Mouse (Mus musculus) intestine, embryonic 15.5 days (tissue): Measurements from ENCODE around the gene Polr2c. TPM values are rescaled to one million over a fixed set of nuclear protein-coding genes. Genes with fewer than 3 reads are reported as not detected.
A peak's percentile ranks its signal among the peaks of the same experiment; 100 is the strongest.

Source experiments
- ATAC-seq: fragments of 200-750 bp; cut with Nextera tagmentation; 2 replicates; pipeline ENCODE4 v1.8.0; 2017; ENCODE audit warnings: moderate TSS enrichment, moderate library complexity
- H3K27ac ChIP-seq: fragments of 300-500 bp; sonication (generic); 2 replicates; pipeline ENCODE4 v1.5.1; 2015; ENCODE audit warnings: mild to moderate bottlenecking, inconsistent platforms
- H3K27me3 ChIP-seq: fragments of 300-500 bp; sonication (generic); replicated peaks from 2 replicates; pipeline ENCODE4 v1.6.1; 2015; ENCODE audit warnings: inconsistent platforms
- H3K36me3 ChIP-seq: fragments of 300-500 bp; sonication (generic); 2 replicates; pipeline ENCODE4 v1.6.1; 2015; ENCODE audit warnings: inconsistent platforms
- H3K4me1 ChIP-seq: fragments of 300-500 bp; sonication (generic); replicated peaks from 2 replicates; pipeline ENCODE4 v1.6.1; 2015; ENCODE audit warnings: inconsistent platforms
- H3K4me2 ChIP-seq: fragments of 300-500 bp; sonication (generic); replicated peaks from 2 replicates; pipeline ENCODE4 v1.6.1; 2015; ENCODE audit warnings: mild to moderate bottlenecking, inconsistent platforms
- H3K4me3 ChIP-seq: fragments of 300-500 bp; sonication (generic); replicated peaks from 2 replicates; pipeline ENCODE4 v1.5.1; 2015; ENCODE audit warnings: inconsistent platforms
- H3K9ac ChIP-seq: fragments of 300-500 bp; sonication (generic); 2 replicates; pipeline ENCODE4 v1.6.1; 2015; ENCODE audit warnings: inconsistent platforms
- H3K9me3 ChIP-seq: fragments of 300-500 bp; sonication (generic); 2 replicates; pipeline ENCODE4 v1.6.1; 2016; ENCODE audit warnings: inconsistent platforms
- WGBS: fragments of 180-500 bp; shearing (Covaris S2); methylation state at CpG from one replicate; pipeline ENCODE4 v1.1.7; 2015; 5-methylcytosine and 5-hydroxymethylcytosine counted together
- polyA plus RNA-seq: library from polyadenylated mRNA; unstranded; fragments of >200 nt; fragmentation: Nextera tagmentation; extraction: Ambion mirVana; gene quantifications from 2 replicates; pipeline ENCODE4 v1.2.1, GENCODE M21; 2015

The Polr2c gene
- polyA plus RNA-seq, 1 experiment from 2014 or later: 126 TPM

DNA sequence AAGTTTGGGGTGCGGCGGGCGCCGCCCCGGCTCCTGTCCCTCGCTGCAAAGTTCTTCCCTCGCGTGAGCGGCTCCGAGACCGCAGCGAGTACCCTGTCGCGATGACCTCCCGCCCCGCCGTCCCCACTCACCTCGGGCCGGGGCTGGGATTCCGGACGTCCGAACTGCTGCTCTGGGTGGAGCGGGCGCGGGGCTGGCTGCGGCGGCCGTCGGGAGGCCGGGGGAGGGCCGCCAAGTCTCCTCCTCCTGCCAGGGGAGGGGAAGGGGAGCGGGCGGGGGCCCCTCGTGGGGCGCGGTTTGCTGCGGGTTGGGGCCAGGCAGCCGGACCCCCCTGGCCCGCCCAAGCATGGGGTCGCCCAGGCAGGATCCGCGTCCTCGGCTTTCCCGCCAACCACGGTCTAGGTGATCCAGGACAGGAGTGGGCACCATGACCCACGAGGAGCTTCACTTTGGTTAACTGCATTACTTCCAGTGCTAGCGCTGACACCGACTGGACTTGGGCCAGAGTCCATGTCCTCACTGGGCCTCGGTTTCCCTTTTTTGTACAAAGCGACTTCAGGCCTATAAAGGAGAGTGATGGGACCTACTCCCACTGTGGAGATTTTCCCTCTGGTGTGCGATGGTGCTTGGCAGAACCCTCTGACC is 60.7 kb downstream of the Polr2c start, which contains the start of gene Ccdc102a:
Ccdc102a (minus strand) TSS at position 248 of the 645 bp plus-strand sequence.
- Histone ChIP-seq H3K4me3 (peak within 1 kb of the TSS; percentile 85), H3K4me2 (peak within 1 kb of the TSS; percentile 90), H3K9ac (peak within 1 kb of the TSS; percentile 78), H3K9me3 (no peaks in the 10 kb centered on the region), H3K27me3 (peaks cover 3% of the 10 kb centered on the region; the same call in 1 of the 2 replicates), H3K27ac (peak within 1 kb of the TSS; percentile 76), H3K36me3 (no peaks in the 10 kb centered on the region), H3K4me1 (peaks cover 49% of the 10 kb centered on the region)
- peak; percentile 72 for ATAC-seq
- 2% methylated on average over 50 of the region's 51 CpGs for WGBS

DNA sequence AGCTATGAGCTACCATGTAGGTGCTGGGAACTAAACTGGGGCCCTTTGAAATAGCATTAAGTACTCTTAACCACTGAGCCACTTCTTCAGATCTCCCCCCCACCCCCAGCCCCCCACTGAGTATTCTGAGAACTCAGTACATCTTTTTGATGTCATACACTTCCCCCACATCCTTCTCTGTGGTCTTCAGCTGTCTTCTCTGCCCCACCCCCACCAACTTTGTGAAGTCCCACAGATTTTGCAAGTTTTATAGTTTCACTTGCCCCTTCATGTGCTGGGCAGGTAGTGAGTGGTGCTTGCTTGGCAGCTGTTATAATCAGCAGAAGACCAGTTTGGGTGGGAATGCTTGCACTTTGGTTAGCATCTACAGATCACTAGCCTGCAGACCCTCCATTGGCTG is 62.0 kb downstream of the Polr2c start:
- no peak overlapping the region for H3K9ac ChIP-seq
- H3K9me3 ChIP-seq: no peaks in the 10 kb centered on the region
- no peaks in the 10 kb centered on the region for H3K27me3 ChIP-seq
- H3K4me3 ChIP-seq: no peak overlapping the region
- H3K27ac ChIP-seq: no peak overlapping the region
- no peaks in the 10 kb centered on the region for H3K36me3 ChIP-seq
- ATAC-seq: no peak
- H3K4me1 ChIP-seq: peaks cover 36% of the 10 kb centered on the region
- H3K4me2 ChIP-seq: no peak overlapping the region

DNA sequence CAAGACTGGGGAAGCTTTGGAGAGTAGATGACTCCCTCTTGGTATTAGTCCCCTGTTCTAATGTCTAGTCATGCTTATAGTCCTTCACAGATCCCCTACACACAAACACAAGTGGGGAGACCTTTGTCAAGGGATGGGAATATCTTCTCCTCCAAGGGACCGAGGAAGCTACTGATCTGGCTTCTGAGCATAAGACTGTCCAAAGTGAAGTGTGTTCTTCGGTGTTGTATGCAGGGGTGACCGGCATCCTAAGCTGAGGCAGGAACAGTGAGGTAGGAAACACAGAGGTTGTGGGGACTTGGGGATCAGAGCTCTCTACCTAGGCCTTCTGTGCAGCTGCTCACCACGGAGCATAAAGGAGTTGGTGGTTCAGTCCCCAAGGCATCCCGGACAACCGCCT is 64.9 kb downstream of the Polr2c start:
- Histone ChIP-seq H3K9ac (no peak overlapping the region), H3K36me3 (no peaks in the 10 kb centered on the region), H3K27ac (no peak overlapping the region), H3K9me3 (no peaks in the 10 kb centered on the region), H3K27me3 (no peaks in the 10 kb centered on the region), H3K4me3 (no peak overlapping the region), H3K4me1 (peaks cover 12% of the 10 kb centered on the region; the same call in 1 of the 2 replicates), H3K4me2 (no peak overlapping the region)
- no peak for ATAC-seq
- 55% methylated on average over 6 of the region's 6 CpGs for WGBS

DNA sequence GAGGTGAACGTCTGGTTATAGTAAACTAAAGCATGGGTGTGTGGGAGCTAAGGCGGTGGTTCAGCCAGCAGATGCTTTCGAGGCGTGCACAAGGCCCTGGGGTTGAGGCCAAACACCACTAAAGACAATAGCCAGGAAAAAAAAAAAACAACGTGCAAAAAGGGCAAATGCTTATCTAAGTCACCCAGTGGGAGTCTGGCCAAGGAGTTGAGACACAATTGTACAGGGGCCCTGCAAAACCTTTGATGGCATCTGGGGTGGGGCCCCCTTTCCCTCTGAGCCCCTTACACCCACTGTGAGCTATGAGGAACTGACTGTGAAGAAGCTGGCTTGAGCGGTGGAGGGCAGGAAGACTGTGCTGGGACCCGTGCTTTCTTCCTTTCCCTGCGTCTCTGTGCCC is 65.4 kb downstream of the Polr2c start:
- 17% methylated on average over 8 of the region's 8 CpGs for WGBS
- H3K27ac ChIP-seq: no peak overlapping the region

More for the DNA sequence above, 65.4 kb downstream of the Polr2c start:
- no peaks in the 10 kb centered on the region for H3K27me3 ChIP-seq
- H3K4me1 ChIP-seq: peaks cover 12% of the 10 kb centered on the region; the same call in 1 of the 2 replicates
- no peak overlapping the region for H3K4me2 ChIP-seq
- H3K9ac ChIP-seq: no peak overlapping the region
- H3K36me3 ChIP-seq: no peaks in the 10 kb centered on the region
- no peak overlapping the region for H3K4me3 ChIP-seq
- ATAC-seq: no peak
- H3K9me3 ChIP-seq: no peaks in the 10 kb centered on the region

Other genes starting within 250 kb of the Polr2c start
- gene Arl2bp, start 190.8 kb upstream of the Polr2c start, polyA plus RNA-seq: 118 and 123 TPM in 2 replicates
- gene Pllp, start 161.2 kb upstream of the Polr2c start, polyA plus RNA-seq: 42.1 and 47.0 TPM in 2 replicates
- not detected in 2 replicates for gene Ccl22, start 111.9 kb upstream of the Polr2c start, polyA plus RNA-seq
- gene Cx3cl1, start 85.4 kb upstream of the Polr2c start, polyA plus RNA-seq: 23.0 and 24.3 TPM in 2 replicates
- gene Ccl17, start 47.0 kb upstream of the Polr2c start, polyA plus RNA-seq: not detected in 2 replicates
- 97.5 and 110 TPM in 2 replicates for gene Coq9, start 19.1 kb upstream of the Polr2c start, polyA plus RNA-seq
- 89.8 and 94.6 TPM in 2 replicates for gene Ciapin1, start 19.1 kb upstream of the Polr2c start, polyA plus RNA-seq
- 39.4 and 40.3 TPM in 2 replicates for gene Dok4, start 18.9 kb downstream of the Polr2c start, polyA plus RNA-seq
- gene Ccdc102a, start 60.6 kb downstream of the Polr2c start, polyA plus RNA-seq: 20.1 and 20.7 TPM in 2 replicates
- gene Adgrg5, start 66.2 kb downstream of the Polr2c start, polyA plus RNA-seq: 1.3 and 2.1 TPM in 2 replicates
- 22.4 and 23.8 TPM in 2 replicates for gene Adgrg1, start 117.3 kb downstream of the Polr2c start, polyA plus RNA-seq
- 3.4 and 3.5 TPM in 2 replicates for gene Adgrg3, start 160.2 kb downstream of the Polr2c start, polyA plus RNA-seq
- gene Drc7, start 197.7 kb downstream of the Polr2c start, polyA plus RNA-seq: not detected in 2 replicates
- gene Katnb1, start 223.7 kb downstream of the Polr2c start, polyA plus RNA-seq: 13.9 and 14.6 TPM in 2 replicates